Comparison of ENCODE assay signal across 11 mouse cellular contexts in the genomic region with DNA sequence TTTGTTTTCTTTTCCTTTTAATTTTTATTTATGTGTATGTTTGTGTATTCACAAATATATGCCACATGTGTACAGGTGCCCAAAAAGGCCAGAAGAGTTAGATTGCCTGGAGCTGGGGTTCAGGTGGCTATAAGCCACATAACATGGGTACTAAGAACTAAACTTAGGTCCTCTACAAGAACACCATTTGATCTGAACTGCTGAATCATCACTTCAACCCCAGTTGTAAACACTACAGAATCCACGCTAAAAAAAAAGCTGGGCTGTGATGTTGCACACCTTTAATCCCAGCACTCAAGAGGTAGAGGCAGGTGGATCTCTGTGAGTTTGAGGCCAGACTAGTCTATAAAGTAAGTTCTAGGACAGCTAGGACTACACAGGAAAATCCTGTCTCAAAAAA. TPM values are rescaled to one million over a fixed set of nuclear protein-coding genes. Genes with fewer than 3 reads are reported as not detected.
DNase-seq lines count a peak whose midpoint lies in the region; ATAC-seq lines count a peak whose summit lies in the region.
"Had no signal": no experiment of that assay in that cellular context is flagged by ENCODE, and none has a peak within 500 bp of the region (broad histone marks: within the 10 kb centered on the region; RNA-seq: fewer than 3 reads in every experiment).

No protein-coding gene starts in this region.

- H3K36me3 ChIP-seq in heart, embryonic 12.5 days = peaks cover 21% of the 10 kb centered on the region
- peaks cover 22% of the 10 kb centered on the region for H3K36me3 ChIP-seq in embryonic facial prominence, embryonic 13.5 days
- H3K36me3 ChIP-seq in liver, embryonic 16.5 days (ENCODE audit: control insufficient read depth, insufficient read depth) = peaks cover 22% of the 10 kb centered on the region

- intact Hi-C loops in left cerebral cortex, postnatal 36 days (cut with DNase I) = no loop called here

- no peaks in the 10 kb centered on the region for H3K27me3 ChIP-seq in heart, embryonic 12.5 days (replicated peaks)
- H3K27me3 ChIP-seq in embryonic facial prominence, embryonic 13.5 days = no peaks in the 10 kb centered on the region
- H3K27me3 ChIP-seq in liver, embryonic 16.5 days (ENCODE audit: control insufficient read depth, insufficient read depth, low read depth, low read length) = no peaks in the 10 kb centered on the region
- H3K27me3 ChIP-seq: lung, embryonic 15.5 days had no signal

- 77% methylated on average over 1 of the region's 1 CpGs for WGBS in heart, embryonic 12.5 days
- WGBS in embryonic facial prominence, embryonic 13.5 days = 90% methylated on average over 1 of the region's 1 CpGs
- 43% methylated on average over 1 of the region's 1 CpGs for WGBS in liver, embryonic 16.5 days (ENCODE audit: insufficient replicate concordance)

- H3K4me2 ChIP-seq in heart, embryonic 12.5 days = peak overlapping the region; percentile 67
- peak overlapping the region; percentile 9 for H3K4me2 ChIP-seq in embryonic facial prominence, embryonic 13.5 days
- peak overlapping the region; percentile 84 for H3K4me2 ChIP-seq in liver, embryonic 16.5 days (ENCODE audit: low read depth, low read length)

- DNase-seq in heart, adult 18-20 months = no peak
- peak; percentile 21 for DNase-seq in 416B (ENCODE audit: low read depth)
- no peak for DNase-seq in adrenal gland, postnatal 14 days
- no peak for DNase-seq in left cerebral cortex, postnatal 36 days (ENCODE audit: low spot score in 2 of 2)
- no peak for DNase-seq in yolk sac, embryonic 10.5 days (ENCODE audit: low spot score)
- DNase-seq: adrenal gland, adult 2 months; kidney, postnatal 10 days had no signal

- H3K27ac ChIP-seq in heart, embryonic 12.5 days (ENCODE audit: poor library complexity, severe bottlenecking) = no peak overlapping the region
- no peak overlapping the region for H3K27ac ChIP-seq in embryonic facial prominence, embryonic 13.5 days
- H3K27ac ChIP-seq in liver, embryonic 16.5 days (ENCODE audit: low read length) = peak overlapping the region; percentile 100

- no peak for ATAC-seq in heart, embryonic 12.5 days (ENCODE audit: insufficient number of reproducible peaks, low FRiP score)
- ATAC-seq in embryonic facial prominence, embryonic 13.5 days (ENCODE audit: insufficient number of reproducible peaks, insufficient read depth, low FRiP score, low TSS enrichment, low read depth) = no peak
- no peak for ATAC-seq in liver, embryonic 16.5 days (ENCODE audit: low read depth)

- no peaks in the 10 kb centered on the region for H3K9me3 ChIP-seq in heart, embryonic 12.5 days (replicated peaks)
- no peaks in the 10 kb centered on the region for H3K9me3 ChIP-seq in embryonic facial prominence, embryonic 13.5 days
- H3K9me3 ChIP-seq in liver, embryonic 16.5 days (replicated peaks; ENCODE audit: control insufficient read depth, low read length) = no peaks in the 10 kb centered on the region
- H3K9me3 ChIP-seq: lung, embryonic 15.5 days had no signal

- H3K9ac ChIP-seq in heart, embryonic 12.5 days = peak overlapping the region; percentile 86
- H3K9ac ChIP-seq in embryonic facial prominence, embryonic 13.5 days = peak overlapping the region; percentile 99; the same call in 1 of the 2 replicates
- peak overlapping the region; percentile 95 for H3K9ac ChIP-seq in liver, embryonic 16.5 days (ENCODE audit: low read depth, low read length)

- H3K4me3 ChIP-seq in heart, embryonic 12.5 days = 0 out of 2 replicates have a peak overlapping the region, but pooled peaks have one; percentile 5
- no peak overlapping the region for H3K4me3 ChIP-seq in embryonic facial prominence, embryonic 13.5 days
- H3K4me3 ChIP-seq in liver, embryonic 16.5 days (ENCODE audit: low read depth, low read length) = peak overlapping the region; percentile 70

- peaks cover 23% of the 10 kb centered on the region for H3K4me1 ChIP-seq in heart, embryonic 12.5 days (replicated peaks)
- peaks cover 32% of the 10 kb centered on the region for H3K4me1 ChIP-seq in embryonic facial prominence, embryonic 13.5 days
- peaks cover 51% of the 10 kb centered on the region for H3K4me1 ChIP-seq in liver, embryonic 16.5 days (ENCODE audit: control insufficient read depth, low read depth, low read length)

RNA-seq across cellular contexts. Expression of a gene that starts 1.8 kb away (rescaled TPM):
- 87.6 and 88.9 TPM in 2 replicates for polyA plus RNA-seq in heart, embryonic 12.5 days (2016; fragmentation: Nextera tagmentation; extraction: Ambion mirVana)
- total RNA-seq in heart, adult 18-20 months (2021) = 10 to 100 TPM; 42.4 to 48.1 TPM
- polyA plus RNA-seq in embryonic facial prominence, embryonic 13.5 days (2015; fragmentation: Nextera tagmentation; extraction: Ambion mirVana) = 99.9 and 116 TPM in 2 replicates
- 133 and 137 TPM in 2 replicates for polyA plus RNA-seq in liver, embryonic 16.5 days (2015; fragmentation: Nextera tagmentation; extraction: Ambion mirVana)
- 178 and 199 TPM in 2 replicates for total RNA-seq in adrenal gland, postnatal 14 days (2021)
- total RNA-seq in left cerebral cortex, postnatal 36 days (2021) = 100 to 1,000 TPM; 151 to 173 TPM

RNA-seq across cellular contexts. Expression of a gene that starts 14.2 kb away (rescaled TPM):
- polyA plus RNA-seq in heart, embryonic 12.5 days (2016; fragmentation: Nextera tagmentation; extraction: Ambion mirVana) = 48.9 and 52.9 TPM in 2 replicates
- 10 to 100 TPM; 18.8 to 22.3 TPM for total RNA-seq in heart, adult 18-20 months (2021)
- polyA plus RNA-seq in embryonic facial prominence, embryonic 13.5 days (2015; fragmentation: Nextera tagmentation; extraction: Ambion mirVana) = 88.6 and 100 TPM in 2 replicates
- polyA plus RNA-seq in liver, embryonic 16.5 days (2015; fragmentation: Nextera tagmentation; extraction: Ambion mirVana) = 40.0 and 48.3 TPM in 2 replicates
- 50.8 and 68.2 TPM in 2 replicates for total RNA-seq in adrenal gland, postnatal 14 days (2021)
- 10 to 100 TPM; 50.8 to 55.2 TPM for total RNA-seq in left cerebral cortex, postnatal 36 days (2021)

RNA-seq across cellular contexts. Expression of a gene that starts 19.1 kb away (rescaled TPM):
- polyA plus RNA-seq in heart, embryonic 12.5 days (2016; fragmentation: Nextera tagmentation; extraction: Ambion mirVana) = 1.8 and 2.8 TPM in 2 replicates
- total RNA-seq in heart, adult 18-20 months (2021) = under 1 TPM in 1 of 2 experiments, not detected in 1; 0.72 TPM
- 2.2 and 2.7 TPM in 2 replicates for polyA plus RNA-seq in embryonic facial prominence, embryonic 13.5 days (2015; fragmentation: Nextera tagmentation; extraction: Ambion mirVana)
- 0.45 and 0.63 TPM in 2 replicates for polyA plus RNA-seq in liver, embryonic 16.5 days (2015; fragmentation: Nextera tagmentation; extraction: Ambion mirVana)
- total RNA-seq in adrenal gland, postnatal 14 days (2021) = 2.3 and 2.4 TPM in 2 replicates
- 1 to 10 TPM in 1 of 2 experiments, not detected in 1; 3.4 TPM for total RNA-seq in left cerebral cortex, postnatal 36 days (2021)
- polyA plus RNA-seq: adrenal gland, adult 2 months had no signal

RNA-seq across cellular contexts. Expression of a gene that starts 19.8 kb away (rescaled TPM):
- 86.1 and 88.1 TPM in 2 replicates for polyA plus RNA-seq in heart, embryonic 12.5 days (2016; fragmentation: Nextera tagmentation; extraction: Ambion mirVana)
- total RNA-seq in heart, adult 18-20 months (2021) = 10 to 100 TPM; 21.3 to 27.1 TPM
- polyA plus RNA-seq in embryonic facial prominence, embryonic 13.5 days (2015; fragmentation: Nextera tagmentation; extraction: Ambion mirVana) = 182 and 184 TPM in 2 replicates
- 57.8 and 59.8 TPM in 2 replicates for polyA plus RNA-seq in liver, embryonic 16.5 days (2015; fragmentation: Nextera tagmentation; extraction: Ambion mirVana)
- 77.9 and 90.8 TPM in 2 replicates for total RNA-seq in adrenal gland, postnatal 14 days (2021)
- total RNA-seq in left cerebral cortex, postnatal 36 days (2021) = 10 to 100 TPM; 57.9 to 81.8 TPM

RNA-seq across cellular contexts. Expression of a gene that starts 35.5 kb away (rescaled TPM):
- polyA plus RNA-seq in heart, embryonic 12.5 days (2016; fragmentation: Nextera tagmentation; extraction: Ambion mirVana) = 135 and 149 TPM in 2 replicates
- total RNA-seq in heart, adult 18-20 months (2021) = 10 to 100 TPM; 31.6 to 35.6 TPM
- 199 and 230 TPM in 2 replicates for polyA plus RNA-seq in embryonic facial prominence, embryonic 13.5 days (2015; fragmentation: Nextera tagmentation; extraction: Ambion mirVana)
- polyA plus RNA-seq in liver, embryonic 16.5 days (2015; fragmentation: Nextera tagmentation; extraction: Ambion mirVana) = 77.8 and 87.7 TPM in 2 replicates
- total RNA-seq in adrenal gland, postnatal 14 days (2021) = 110 and 120 TPM in 2 replicates
- total RNA-seq in left cerebral cortex, postnatal 36 days (2021) = 10 to 100 TPM; 68.5 to 99.7 TPM

Comparison
In these comparisons a context has a peak if more than half of its experiments do, and no peak if none do; other contexts are left out.
1. H3K4me2 ChIP-seq: peak in every context shown above with its lines; median percentile 84 in liver, embryonic 16.5 days; 67 in heart, embryonic 12.5 days; 9 in embryonic facial prominence, embryonic 13.5 days.